Mouse (Mus musculus) ovary, adult 18-20 months (tissue): ENCODE data around the gene Lsg1.
A peak's percentile ranks its signal among the peaks of the same experiment; 100 is the strongest.

Source experiments
- DNase-seq: peaks from one replicate; pipeline ENCODE4 v3.0.0; 2022; ENCODE audit warnings: low spot score, mixed read lengths

Lsg1 gene

DNA sequence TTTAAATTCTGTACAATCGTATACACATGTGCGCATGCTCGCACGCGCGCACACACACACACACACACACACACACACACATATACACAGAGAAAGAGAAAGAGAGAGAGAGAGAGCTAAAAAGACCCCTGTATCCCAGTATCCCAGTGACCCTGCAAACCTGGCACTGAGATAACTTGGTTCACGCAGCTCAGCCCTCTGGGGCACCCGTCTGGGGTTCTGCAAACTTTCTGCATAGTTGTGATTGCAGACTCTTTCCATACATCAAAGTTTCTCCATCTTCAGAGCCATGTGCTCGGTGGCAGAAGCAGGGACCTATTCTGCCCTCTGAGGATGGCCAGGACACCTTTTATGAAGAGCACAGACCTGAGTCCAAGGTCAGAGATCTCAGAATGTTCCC, 70.4 kb downstream of the Lsg1 start:
- DNase-seq: no peak

DNA sequence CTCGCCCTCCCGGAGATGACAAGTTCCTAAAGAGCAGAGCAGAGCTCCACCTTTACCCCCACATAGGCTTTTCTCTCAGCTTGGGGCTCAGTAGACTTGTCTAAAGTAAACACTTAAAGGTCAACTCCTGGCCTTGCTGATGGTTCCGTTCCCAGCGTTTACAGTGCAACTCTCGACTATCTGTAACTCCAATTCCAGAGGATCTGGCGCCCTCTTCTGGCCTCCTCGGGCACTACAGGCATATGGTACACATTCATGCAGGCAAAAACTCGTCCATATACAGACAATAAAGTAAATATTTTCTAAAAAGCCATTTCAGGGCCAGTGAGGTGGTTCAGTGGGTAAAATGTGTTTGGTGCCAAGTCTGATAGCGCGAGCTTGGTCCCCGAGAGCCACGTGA, 72.0 kb downstream of the Lsg1 start:
- DNase-seq: no peak

DNA sequence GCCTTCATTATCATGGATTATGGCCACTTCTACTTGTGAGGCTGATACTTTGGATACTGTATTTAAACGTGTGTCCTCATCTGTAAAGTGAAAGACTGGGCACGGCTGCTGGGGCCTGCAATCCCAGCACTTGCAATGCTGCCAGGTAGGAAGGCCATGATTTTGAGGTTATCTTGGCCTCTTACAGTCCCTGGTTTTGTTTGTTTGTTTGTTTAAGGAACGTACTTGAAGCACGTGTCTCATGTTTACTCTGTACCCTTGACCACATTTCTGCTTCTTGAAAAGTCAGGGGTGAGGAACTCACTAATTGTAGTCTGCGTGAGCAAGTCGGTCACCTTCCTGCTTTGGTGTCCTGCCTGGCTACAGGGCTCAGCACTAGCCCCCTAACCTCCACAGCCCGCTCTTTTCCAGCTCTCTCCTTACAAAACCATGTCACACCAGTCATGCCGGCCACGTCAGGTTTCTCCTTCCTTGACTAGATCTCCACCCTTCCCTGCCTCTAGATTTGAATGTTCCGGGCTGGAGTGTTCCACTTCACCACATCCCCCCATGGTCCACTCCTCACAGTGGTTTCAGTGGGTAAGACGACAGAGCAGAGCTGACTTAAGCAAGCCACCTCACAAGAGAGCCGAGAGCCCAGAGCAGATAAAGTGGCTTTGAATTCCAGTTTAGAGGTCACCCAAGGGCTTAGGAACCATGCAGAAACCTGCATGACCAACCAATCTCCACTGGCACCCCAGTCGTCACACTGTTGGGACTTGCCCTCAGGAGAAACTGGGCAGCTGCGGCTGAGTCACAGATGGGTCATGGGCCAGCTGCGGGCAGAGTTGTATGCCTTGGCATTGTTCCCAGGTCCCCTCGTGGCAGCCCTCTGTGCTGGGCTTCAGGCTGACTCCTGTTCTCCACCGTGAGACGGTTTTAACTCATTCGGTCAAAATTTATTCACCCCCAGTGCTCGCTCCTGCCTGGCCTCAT, 74.1 kb downstream of the Lsg1 start:
- peak; percentile 41 for DNase-seq

DNA sequence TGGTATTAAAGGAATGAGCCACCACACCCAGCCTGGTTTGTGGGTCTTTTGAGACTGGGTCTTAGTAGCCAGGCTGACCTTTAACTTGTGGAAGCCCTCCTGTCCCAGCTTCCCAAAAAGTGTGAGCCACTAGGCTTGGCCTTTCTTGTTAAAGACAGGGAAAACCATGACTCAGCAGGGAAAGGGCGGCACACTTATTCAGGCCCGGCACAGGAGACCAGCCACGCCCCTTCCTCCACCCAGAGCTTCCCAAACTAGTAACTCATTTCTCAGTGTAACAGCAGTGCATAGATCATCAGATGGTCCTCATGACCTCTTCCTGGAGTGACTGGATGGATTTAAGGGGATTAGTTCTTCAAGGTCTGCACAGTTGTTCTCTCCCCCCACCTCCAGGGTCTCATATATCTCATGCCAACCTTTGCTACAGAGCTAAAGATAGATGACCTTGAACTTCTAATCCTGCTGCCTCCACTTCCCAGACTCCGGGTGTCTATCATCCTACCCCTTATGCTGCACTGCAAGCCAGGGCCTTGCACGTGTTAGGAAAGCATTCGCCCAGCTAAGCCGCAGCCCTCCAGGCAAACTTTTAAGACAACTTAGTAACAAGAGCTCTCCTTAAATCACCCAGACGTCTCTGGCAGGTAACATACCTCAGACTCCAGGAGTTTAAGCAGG, 74.9 kb downstream of the Lsg1 start:
- no peak for DNase-seq

DNA sequence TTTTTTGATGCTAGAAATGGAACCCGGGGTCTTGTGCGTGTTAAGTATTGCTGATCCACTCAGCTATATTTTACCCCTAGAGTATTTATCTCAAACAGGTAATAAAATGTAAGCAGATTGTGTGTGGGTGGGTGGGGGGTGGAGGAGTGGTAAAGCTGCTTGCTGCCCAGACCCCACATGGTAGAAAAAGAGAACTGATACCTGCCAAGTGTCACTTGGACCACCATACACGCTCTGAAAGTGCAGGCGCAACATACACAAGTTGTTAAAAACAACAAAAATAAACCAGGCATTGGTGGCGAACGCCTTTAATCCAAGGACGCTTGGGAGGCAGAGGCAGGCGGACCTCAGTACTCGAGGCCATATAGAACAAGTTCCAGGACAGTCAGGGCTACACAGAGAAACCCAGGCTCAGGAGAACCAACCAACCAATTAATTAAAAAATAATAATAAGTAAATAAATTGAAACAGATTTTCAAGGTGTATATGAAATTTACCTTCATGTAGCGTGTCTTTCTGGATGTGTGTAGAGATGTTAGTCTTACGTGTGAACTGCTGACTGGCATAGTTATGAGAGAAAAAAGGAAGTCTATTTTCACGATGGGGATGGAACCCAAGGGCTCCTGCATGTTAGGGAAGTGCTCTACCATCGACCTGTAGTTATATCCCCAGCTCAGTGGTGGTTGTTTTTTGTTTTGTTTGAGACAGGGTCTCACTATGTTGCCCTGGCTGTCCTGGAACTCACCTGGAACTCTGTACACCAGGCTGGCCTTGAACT, 75.6 kb downstream of the Lsg1 start:
- no peak for DNase-seq

DNA sequence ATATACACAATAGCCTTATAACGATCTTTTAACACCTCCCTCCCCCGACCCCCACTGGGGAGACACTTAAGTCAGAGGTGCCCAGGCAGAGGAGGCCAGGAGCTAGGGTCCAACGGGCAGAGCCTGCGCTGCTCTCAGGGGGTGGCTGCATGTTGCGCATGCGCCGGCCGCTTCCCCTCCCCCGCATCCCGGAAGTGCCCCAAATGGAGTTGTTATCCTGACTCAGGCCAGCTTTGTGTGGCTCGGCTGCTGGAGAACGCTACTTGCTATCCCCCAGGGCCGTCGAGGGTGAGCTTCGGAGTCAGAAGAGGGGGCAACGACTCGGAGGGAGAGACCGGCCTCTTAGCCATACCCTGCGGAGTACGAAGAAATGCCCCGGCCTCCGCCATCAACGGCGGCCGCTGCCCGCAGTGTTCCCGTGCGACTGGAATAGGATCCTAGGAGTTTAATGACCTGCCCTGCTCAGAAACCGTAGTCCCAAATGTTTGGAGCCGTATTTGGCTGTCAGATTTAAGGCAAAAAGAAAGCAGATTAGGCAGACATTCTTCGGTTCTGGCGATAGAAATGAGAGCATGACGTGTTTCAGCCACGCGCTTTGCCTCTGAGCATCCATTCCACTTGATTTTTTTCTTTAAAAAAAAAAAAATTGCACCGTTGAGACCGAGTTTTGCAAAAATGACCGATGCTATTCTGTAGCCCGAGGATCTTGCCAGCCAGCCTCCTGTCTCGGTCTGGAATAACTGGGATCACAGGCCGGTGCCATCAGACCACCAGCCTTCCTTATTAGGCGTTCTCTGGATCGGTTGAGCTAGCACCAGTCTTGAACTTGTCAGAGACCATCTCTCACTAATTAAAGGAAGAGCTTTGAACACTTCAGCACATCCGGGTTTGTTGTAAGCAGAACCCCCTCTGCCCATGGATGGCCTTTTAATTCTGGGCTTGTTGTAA, 76.6 kb downstream of the Lsg1 start:
- peak; percentile 78 for DNase-seq
